Mouse (Mus musculus) forebrain, embryonic 16.5 days (tissue): ENCODE results near the gene Draxin. TPM values are rescaled to one million over a fixed set of nuclear protein-coding genes. Genes with fewer than 3 reads are reported as not detected.

Experiments used
- ATAC-seq: fragments of 200-750 bp; cut with Nextera tagmentation; 2 replicates; pipeline ENCODE4 v1.8.0; 2017; ENCODE audit warnings: mild to moderate bottlenecking, moderate library complexity
- H3K27ac ChIP-seq: fragments of 300-500 bp; sonication (generic); 2 replicates; pipeline ENCODE4 v1.5.1; 2014; ENCODE audit warnings: low read length, control low read depth
- H3K27me3 ChIP-seq: fragments of 300-500 bp; sonication (generic); replicated peaks from 2 replicates; pipeline ENCODE4 v1.6.1; 2014; ENCODE audit warnings: low read length; ENCODE audit not compliant: control insufficient read depth, insufficient read depth
- H3K36me3 ChIP-seq: fragments of 300-500 bp; sonication (generic); 2 replicates; pipeline ENCODE4 v1.6.1; 2014; ENCODE audit not compliant: control insufficient read depth, insufficient read depth
- H3K4me1 ChIP-seq: fragments of 300-500 bp; sonication (generic); replicated peaks from 2 replicates; pipeline ENCODE4 v1.6.1; 2014; ENCODE audit warnings: low read length; ENCODE audit not compliant: control insufficient read depth, insufficient read depth
- H3K4me2 ChIP-seq: fragments of 300-500 bp; sonication (generic); 2 replicates; pipeline ENCODE4 v1.6.1; 2014; ENCODE audit warnings: mild to moderate bottlenecking, low read length, control low read depth
- H3K4me3 ChIP-seq: fragments of 300-500 bp; sonication (generic); replicated peaks from 2 replicates; pipeline ENCODE4 v1.5.1; 2014; ENCODE audit warnings: mild to moderate bottlenecking, low read length, control low read depth
- H3K9ac ChIP-seq: fragments of 300-500 bp; sonication (generic); replicated peaks from 2 replicates; pipeline ENCODE4 v1.6.1; 2014; ENCODE audit warnings: low read depth, low read length, control low read depth
- H3K9me3 ChIP-seq: fragments of 300-500 bp; sonication (generic); 2 replicates; pipeline ENCODE4 v1.6.1; 2016; ENCODE audit warnings: low read length; ENCODE audit not compliant: control insufficient read depth
- WGBS: fragments of 180-500 bp; shearing (Covaris S2); extraction: QIAGEN DNeasy Blood & Tissue Kit; methylation state at CpG from one replicate; pipeline ENCODE4 v1.1.7; 2014; 5-methylcytosine and 5-hydroxymethylcytosine counted together
- polyA plus RNA-seq: library from polyadenylated mRNA; unstranded; fragments of >200 nt; fragmentation: Nextera tagmentation; extraction: Ambion mirVana; gene quantifications from 2 replicates; pipeline ENCODE4 v1.2.1, GENCODE M21; 2015

Draxin gene
- polyA plus RNA-seq, 1 experiment from 2014 or later, result 23.5 TPM

DNA sequence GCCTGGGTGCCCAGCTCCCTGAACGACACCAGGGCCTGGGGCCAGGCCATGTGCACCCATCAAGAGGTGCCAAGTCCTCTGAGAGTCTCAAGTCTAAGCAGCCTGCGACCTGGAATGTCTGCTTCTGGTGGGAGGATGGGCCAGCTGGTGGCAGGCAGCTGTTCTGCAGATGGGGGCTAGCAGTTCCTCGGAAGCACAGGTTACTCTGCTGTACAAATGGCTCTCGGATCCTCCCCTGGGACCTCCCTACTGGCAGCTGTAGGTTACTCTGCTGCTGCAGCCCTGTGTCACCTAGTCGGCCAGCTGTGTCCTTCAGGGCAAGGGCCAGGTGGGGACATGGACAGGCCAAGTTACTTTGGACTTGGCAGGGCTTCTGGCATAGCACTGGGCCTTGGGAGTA lies 59.0 kb downstream of the Draxin start:
- no peak for ATAC-seq
- Histone ChIP-seq H3K36me3 (no peaks in the 10 kb centered on the region), H3K4me1 (no peaks in the 10 kb centered on the region), H3K9me3 (no peaks in the 10 kb centered on the region), H3K4me2 (no peak overlapping the region), H3K9ac (no peak overlapping the region), H3K27ac (no peak overlapping the region), H3K27me3 (no peaks in the 10 kb centered on the region), H3K4me3 (no peak overlapping the region)
- WGBS, result 74% methylated on average over 5 of the region's 5 CpGs

DNA sequence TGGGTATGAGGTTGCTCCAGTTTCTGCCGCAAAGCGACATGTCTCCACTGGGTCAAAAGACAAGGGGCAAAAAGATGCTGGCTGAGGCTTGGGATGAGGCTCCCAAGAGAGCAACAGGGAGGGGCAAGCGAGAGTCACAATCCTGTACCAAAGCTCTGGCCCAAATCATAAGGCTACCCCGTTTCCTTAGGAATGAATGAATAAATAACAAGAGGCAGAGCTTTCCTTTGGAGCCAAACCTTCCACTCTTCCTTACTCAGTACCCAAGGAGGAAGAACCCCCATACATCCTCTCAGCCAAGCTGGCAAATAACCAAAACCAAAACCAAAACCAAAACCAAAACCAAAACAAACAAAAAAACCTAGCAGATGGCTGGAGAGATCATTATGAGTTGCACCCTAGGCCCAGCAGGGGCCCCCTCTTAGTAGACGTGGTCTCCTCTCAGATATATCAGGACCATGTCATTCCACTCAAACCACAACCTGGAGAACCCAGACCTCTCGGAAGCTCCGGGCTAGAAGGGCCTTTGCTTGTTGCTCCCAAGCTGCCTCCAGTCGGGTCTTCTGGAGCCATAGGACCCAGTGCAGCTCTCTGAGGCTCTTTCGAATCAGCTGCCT lies 60.8 kb downstream of the Draxin start:
- no peak overlapping the region for H3K4me2 ChIP-seq
- no peak overlapping the region for H3K27ac ChIP-seq
- no peak for ATAC-seq
- no peaks in the 10 kb centered on the region for H3K4me1 ChIP-seq
- H3K36me3 ChIP-seq, result no peaks in the 10 kb centered on the region
- WGBS, result 83% methylated on average over 9 of the region's 9 CpGs
- H3K9me3 ChIP-seq, result no peaks in the 10 kb centered on the region
- no peaks in the 10 kb centered on the region for H3K27me3 ChIP-seq
- H3K4me3 ChIP-seq, result no peak overlapping the region
- H3K9ac ChIP-seq, result no peak overlapping the region

GRCm38 (mm10) chr4:148067346-148067745 lies 63.2 kb downstream of the Draxin start:
- H3K27me3 ChIP-seq, result no peaks in the 10 kb centered on the region
- ATAC-seq, result no peak
- H3K4me1 ChIP-seq, result no peaks in the 10 kb centered on the region
- H3K27ac ChIP-seq, result no peak overlapping the region
- no peak overlapping the region for H3K4me2 ChIP-seq
- H3K4me3 ChIP-seq, result no peak overlapping the region
- H3K36me3 ChIP-seq, result no peaks in the 10 kb centered on the region
- H3K9me3 ChIP-seq, result no peaks in the 10 kb centered on the region
- no peak overlapping the region for H3K9ac ChIP-seq
- WGBS, result 89% methylated on average over 8 of the region's 8 CpGs

DNA sequence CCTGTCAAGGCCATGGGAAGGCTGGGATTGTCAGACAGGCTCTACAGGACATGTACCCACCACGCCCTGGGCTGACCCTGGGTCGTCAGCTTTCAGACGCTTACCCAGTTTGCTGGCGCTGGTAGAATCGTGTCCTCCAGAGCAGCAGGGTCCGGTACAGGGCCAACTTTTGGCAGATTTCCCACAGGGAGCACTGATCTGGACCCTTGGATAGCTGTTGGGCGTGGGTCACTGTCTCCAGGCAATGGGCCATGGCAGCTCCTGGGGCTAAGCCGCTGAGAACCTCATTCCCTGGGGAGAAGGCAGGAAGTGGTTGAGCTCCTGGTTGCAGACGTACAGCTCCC lies 64.1 kb downstream of the Draxin start:
- Histone ChIP-seq H3K4me1 (no peaks in the 10 kb centered on the region), H3K27me3 (no peaks in the 10 kb centered on the region), H3K9me3 (no peaks in the 10 kb centered on the region), H3K4me2 (no peak overlapping the region), H3K9ac (no peak overlapping the region), H3K27ac (no peak overlapping the region), H3K4me3 (no peak overlapping the region), H3K36me3 (no peaks in the 10 kb centered on the region)
- ATAC-seq, result no peak
- 65% methylated on average over 9 of the region's 9 CpGs for WGBS

GRCm38 (mm10) chr4:148065702-148066400 lies 64.6 kb downstream of the Draxin start:
- no peaks in the 10 kb centered on the region for H3K36me3 ChIP-seq
- H3K4me1 ChIP-seq, result no peaks in the 10 kb centered on the region
- WGBS, result 43% methylated on average over 6 of the region's 6 CpGs
- no peak overlapping the region for H3K4me2 ChIP-seq
- H3K9ac ChIP-seq, result no peak overlapping the region
- no peaks in the 10 kb centered on the region for H3K9me3 ChIP-seq
- no peaks in the 10 kb centered on the region for H3K27me3 ChIP-seq
- H3K27ac ChIP-seq, result no peak overlapping the region
- H3K4me3 ChIP-seq, result no peak overlapping the region
- ATAC-seq, result no peak

- no peak overlapping the region for H3K9ac ChIP-seq
- 88% methylated on average over 9 of the region's 9 CpGs for WGBS
- no peak overlapping the region for H3K27ac ChIP-seq
- H3K27me3 ChIP-seq, result no peaks in the 10 kb centered on the region
- ATAC-seq, result no peak
- no peaks in the 10 kb centered on the region for H3K9me3 ChIP-seq
- no peak overlapping the region for H3K4me2 ChIP-seq
- 0 out of 2 replicates have a peak, but pooled peaks cover 2% of the 10 kb centered on the region for H3K4me1 ChIP-seq
- H3K4me3 ChIP-seq, result no peak overlapping the region
- H3K36me3 ChIP-seq, result peaks cover 7% of the 10 kb centered on the region
Measured at GRCm38 (mm10) chr4:148061086-148061480, 69.4 kb downstream of the Draxin start.

- Histone ChIP-seq H3K4me1 (0 out of 2 replicates have a peak, but pooled peaks cover 2% of the 10 kb centered on the region), H3K4me2 (no peak overlapping the region), H3K9me3 (no peaks in the 10 kb centered on the region), H3K27me3 (no peaks in the 10 kb centered on the region), H3K27ac (no peak overlapping the region), H3K4me3 (no peak overlapping the region), H3K36me3 (peaks cover 7% of the 10 kb centered on the region), H3K9ac (no peak overlapping the region)
- ATAC-seq, result no peak
- WGBS, result 52% methylated on average over 13 of the region's 13 CpGs
Measured at GRCm38 (mm10) chr4:148060120-148061085, 70.1 kb downstream of the Draxin start.

DNA sequence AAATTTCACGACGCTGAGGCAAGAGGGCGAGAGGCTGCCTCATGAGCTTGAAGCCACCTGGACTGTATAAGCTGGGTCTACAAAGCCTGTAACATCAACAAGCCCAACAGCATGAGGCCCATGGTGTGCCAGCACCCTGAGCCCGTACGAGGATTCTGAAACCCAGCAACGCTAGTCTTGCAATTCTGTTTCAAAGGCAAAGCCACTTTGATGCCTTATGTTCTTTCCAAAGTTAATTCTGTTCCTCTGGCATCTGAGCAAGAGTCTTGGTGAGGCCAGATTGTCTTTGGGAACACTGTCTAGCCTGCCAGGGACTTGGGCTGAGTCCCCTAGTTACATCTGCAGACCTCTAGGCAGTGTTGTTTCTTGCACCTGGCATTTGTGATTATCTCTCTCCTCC lies 71.5 kb downstream of the Draxin start:
- peaks cover 9% of the 10 kb centered on the region for H3K36me3 ChIP-seq
- no peak for ATAC-seq
- no peaks in the 10 kb centered on the region for H3K27me3 ChIP-seq
- H3K4me3 ChIP-seq, result no peak overlapping the region
- H3K9ac ChIP-seq, result no peak overlapping the region
- H3K4me2 ChIP-seq, result no peak overlapping the region
- WGBS, result 80% methylated on average over 6 of the region's 6 CpGs
- no peaks in the 10 kb centered on the region for H3K9me3 ChIP-seq
- H3K27ac ChIP-seq, result peak overlapping the region; percentile 53; the same call in 1 of the 2 replicates
- peaks cover 4% of the 10 kb centered on the region; the same call in 1 of the 2 replicates for H3K4me1 ChIP-seq

- Histone ChIP-seq H3K27ac (peak overlapping the region; percentile 53; the same call in 1 of the 2 replicates), H3K27me3 (no peaks in the 10 kb centered on the region), H3K4me3 (no peak overlapping the region), H3K9ac (no peak overlapping the region), H3K4me1 (peaks cover 6% of the 10 kb centered on the region; the same call in 1 of the 2 replicates), H3K36me3 (peaks cover 15% of the 10 kb centered on the region), H3K4me2 (no peak overlapping the region), H3K9me3 (no peaks in the 10 kb centered on the region)
- no peak for ATAC-seq
- WGBS, result 91% methylated on average over 9 of the region's 9 CpGs
Measured at GRCm38 (mm10) chr4:148058218-148058819, 72.2 kb downstream of the Draxin start.
